Mouse (Mus musculus) ovary, postnatal 36 days (tissue): Measurements from ENCODE around the gene Ccnb2.

Source experiments
- DNase-seq: peaks from one replicate; pipeline ENCODE4 v3.0.0; 2022; ENCODE audit warnings: low spot score, mixed read lengths

The Ccnb2 gene

GRCm38 (mm10) chr9:70383750-70384149 is 37.6 kb downstream of the Ccnb2 start:
- no peak for DNase-seq

GRCm38 (mm10) chr9:70382091-70382490 is 39.3 kb downstream of the Ccnb2 start:
- DNase-seq = no peak

DNA sequence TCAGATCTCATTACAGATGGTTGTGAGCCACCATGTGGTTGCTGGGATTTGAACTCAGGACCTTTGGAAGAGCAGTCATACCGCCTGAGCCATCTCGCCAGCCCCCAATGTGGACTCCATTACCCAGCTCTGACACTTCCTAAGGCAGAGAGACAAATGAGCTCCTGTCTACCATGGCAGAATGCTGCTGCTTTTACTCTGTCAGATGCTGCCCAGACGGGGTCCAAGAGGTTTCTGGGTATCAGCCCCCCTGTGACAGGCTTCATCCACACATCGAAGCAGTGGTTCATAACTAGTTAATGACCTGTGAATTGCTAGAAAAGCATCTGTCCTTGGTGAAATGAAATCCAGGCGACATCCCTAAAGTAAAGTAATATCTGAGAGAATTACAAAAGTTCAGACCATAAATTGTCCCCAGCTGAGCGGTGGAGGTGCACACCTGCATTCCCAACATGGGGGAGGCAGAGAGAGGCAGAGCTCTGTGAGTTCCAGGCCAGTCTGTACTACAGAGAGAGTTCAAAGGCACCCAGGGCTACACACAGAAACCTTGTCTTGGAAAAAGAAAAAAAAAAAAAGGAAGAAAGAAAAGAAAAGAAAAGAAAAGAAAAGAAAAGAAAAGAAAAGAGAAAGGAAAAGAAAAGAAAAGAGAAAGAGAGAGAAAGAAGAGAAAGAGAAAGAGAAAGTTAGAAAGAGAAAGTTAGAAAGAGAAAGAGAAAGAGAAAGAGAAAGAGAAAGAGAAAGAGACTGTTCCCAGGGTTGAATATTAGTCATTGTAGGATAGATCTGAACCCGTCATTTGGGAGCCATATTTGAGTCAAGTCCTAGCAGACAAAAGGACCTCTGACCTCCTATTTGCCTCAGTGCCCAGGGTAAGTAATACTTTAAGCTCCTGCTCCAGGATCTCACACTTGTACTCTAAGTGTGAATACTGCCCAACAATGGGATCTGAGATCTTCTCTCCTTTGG is 41.6 kb downstream of the Ccnb2 start:
- DNase-seq = no peak

GRCm38 (mm10) chr9:70371638-70372037 is 49.7 kb downstream of the Ccnb2 start:
- DNase-seq = no peak

- no peak for DNase-seq
These were observed 54.4 kb downstream of the Ccnb2 start for GRCm38 (mm10) chr9:70366898-70367297.

GRCm38 (mm10) chr9:70365915-70366314 is 55.4 kb downstream of the Ccnb2 start:
- no peak for DNase-seq

DNA sequence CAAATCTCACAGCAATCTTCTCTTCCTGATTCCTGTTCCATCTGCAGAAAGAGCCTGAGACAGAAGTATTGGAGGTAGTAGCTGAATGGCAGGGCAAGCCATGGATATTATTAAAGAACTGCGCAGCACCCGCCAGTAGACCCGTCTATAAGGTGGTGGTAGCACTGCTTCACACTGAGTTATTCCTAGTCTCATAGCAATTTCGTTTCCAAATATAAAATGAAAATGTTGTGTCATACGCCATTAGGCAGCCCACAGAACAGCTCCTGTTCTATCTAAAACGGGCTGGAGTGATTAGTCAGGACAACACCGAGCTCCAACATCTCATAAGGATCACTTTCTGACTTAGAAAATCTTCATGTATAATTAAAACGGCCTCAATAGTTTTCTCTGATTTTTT is 56.6 kb downstream of the Ccnb2 start:
- no peak for DNase-seq

GRCm38 (mm10) chr9:70359402-70360131 is 61.8 kb downstream of the Ccnb2 start:
- no peak for DNase-seq
